Mouse (Mus musculus) lung, postnatal 0 days (tissue): ENCODE results near the gene Gpr132.

Experiments
- CTCF ChIP-seq: IDR thresholded peaks from 2 replicates; pipeline ENCODE4 v1.5.1; 2016; ENCODE audit warnings: antibody characterized with exemption, mild to moderate bottlenecking
- EP300 ChIP-seq: IDR thresholded peaks from 2 replicates; pipeline ENCODE4 v1.6.1; 2016; ENCODE audit warnings: antibody characterized with exemption, mild to moderate bottlenecking, control low read depth

- TF ChIP-seq CTCF (no peak), EP300 (no peak)
These were observed 11.7 kb upstream of the Gpr132 start for GRCm38 (mm10) chr12:112879731-112880130.
